Mouse (Mus musculus) hindbrain, postnatal 0 days (tissue): ENCODE data around the gene Phxr2. TPM values are rescaled to one million over a fixed set of nuclear protein-coding genes. Genes with fewer than 3 reads are reported as not detected.
"Not testable (repeated sequence)": the region's sequence is repeated elsewhere in the genome, so short reads cannot be mapped to it uniquely, and the experiment has no call there.

Experiments used
- ATAC-seq: fragments of 200-750 bp; cut with Nextera tagmentation; 2 replicates; pipeline ENCODE4 v1.8.0; 2017; ENCODE audit warnings: mild to moderate bottlenecking, moderate TSS enrichment, moderate library complexity
- DNase-seq: peaks from one replicate; pipeline ENCODE4 v3.0.0-alpha.2; 2015; ENCODE audit warnings: low spot score
- H3K27ac ChIP-seq: fragments of 300-500 bp; sonication (generic); 2 replicates; pipeline ENCODE4 v1.5.1; 2014; ENCODE audit warnings: mild to moderate bottlenecking
- H3K27me3 ChIP-seq: fragments of 300-500 bp; sonication (generic); 2 replicates; pipeline ENCODE4 v1.6.1; 2014; ENCODE audit warnings: low read length, mixed read lengths; ENCODE audit not compliant: insufficient read depth
- H3K36me3 ChIP-seq: fragments of 300-500 bp; sonication (generic); 2 replicates; pipeline ENCODE4 v1.6.1; 2014; ENCODE audit warnings: low read length, mixed read lengths; ENCODE audit not compliant: insufficient read depth
- H3K4me1 ChIP-seq: fragments of 300-500 bp; sonication (generic); 2 replicates; pipeline ENCODE4 v1.6.1; 2014; ENCODE audit warnings: antibody characterized with exemption, low read length, mixed read lengths; ENCODE audit not compliant: insufficient read depth
- H3K4me2 ChIP-seq: fragments of 300-500 bp; sonication (generic); 2 replicates; pipeline ENCODE4 v1.6.1; 2014; ENCODE audit warnings: low read depth, mild to moderate bottlenecking, low read length, moderate library complexity, mixed read lengths
- H3K4me3 ChIP-seq: fragments of 300-500 bp; sonication (generic); 2 replicates; pipeline ENCODE4 v1.5.1; 2014; ENCODE audit warnings: low read length
- H3K9ac ChIP-seq: fragments of 300-500 bp; sonication (generic); replicated peaks from 2 replicates; pipeline ENCODE4 v1.6.1; 2014; ENCODE audit warnings: mild to moderate bottlenecking, low read length, moderate library complexity, mixed read lengths
- H3K9me3 ChIP-seq: fragments of 300-500 bp; sonication (generic); 2 replicates; pipeline ENCODE4 v1.6.1; 2016; ENCODE audit warnings: low read length, mixed read lengths
- CTCF ChIP-seq: IDR thresholded peaks from 2 replicates; pipeline ENCODE4 v1.5.1; 2016; ENCODE audit warnings: antibody characterized with exemption, control low read depth, low read depth
- WGBS: fragments of 180-500 bp; shearing (Covaris S2); extraction: QIAGEN DNeasy Blood & Tissue Kit; methylation state at CpG from one replicate; pipeline ENCODE4 v1.1.7; 2014; 5-methylcytosine and 5-hydroxymethylcytosine counted together
- polyA plus RNA-seq: library from polyadenylated mRNA; unstranded; fragments of >200 nt; fragmentation: Nextera tagmentation; extraction: Ambion mirVana; gene quantifications from 2 replicates; pipeline ENCODE4 v1.2.1, GENCODE M21; 2015
- total RNA-seq: library from RNA; depleted of rRNA; stranded (reverse); fragments of >200 nt; gene quantifications from 2 replicates; pipeline ENCODE4 v1.2.3, GENCODE M21; 2014

Gene Phxr2
- total and polyA plus RNA-seq, 2 experiments from 2014 or later, result not detected

DNA sequence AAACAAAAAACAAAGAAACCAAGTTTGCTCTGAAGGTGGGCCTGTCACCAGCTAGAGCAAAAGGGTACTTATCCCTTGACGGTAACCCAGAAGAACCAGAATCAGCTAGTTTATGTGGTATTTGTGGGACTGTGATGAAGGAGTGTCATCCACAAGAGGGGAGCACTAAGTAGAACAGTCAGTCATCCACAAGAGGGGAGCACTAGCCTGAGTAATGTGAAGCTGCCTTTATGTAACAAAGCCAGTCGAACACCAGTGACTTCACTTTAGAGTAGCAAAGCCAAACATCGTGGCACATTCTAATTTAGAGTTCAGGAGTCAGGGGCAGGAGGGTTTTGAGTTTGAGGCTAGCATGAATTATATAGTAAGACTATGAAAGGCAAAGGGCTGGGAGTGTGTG is 40.3 kb upstream of the Phxr2 start:
- 72% methylated on average over 3 of the region's 3 CpGs for WGBS
- Histone ChIP-seq H3K36me3 (no peaks in the 10 kb centered on the region), H3K9me3 (no peaks in the 10 kb centered on the region), H3K4me1 (no peaks in the 10 kb centered on the region), H3K9ac (no peak overlapping the region), H3K4me3 (no peak overlapping the region), H3K27me3 (no peaks in the 10 kb centered on the region), H3K27ac (no peak overlapping the region), H3K4me2 (no peak overlapping the region)
- peak; percentile 12 for DNase-seq
- ATAC-seq, result no peak
- peak; percentile 50 for TF ChIP-seq CTCF

DNA sequence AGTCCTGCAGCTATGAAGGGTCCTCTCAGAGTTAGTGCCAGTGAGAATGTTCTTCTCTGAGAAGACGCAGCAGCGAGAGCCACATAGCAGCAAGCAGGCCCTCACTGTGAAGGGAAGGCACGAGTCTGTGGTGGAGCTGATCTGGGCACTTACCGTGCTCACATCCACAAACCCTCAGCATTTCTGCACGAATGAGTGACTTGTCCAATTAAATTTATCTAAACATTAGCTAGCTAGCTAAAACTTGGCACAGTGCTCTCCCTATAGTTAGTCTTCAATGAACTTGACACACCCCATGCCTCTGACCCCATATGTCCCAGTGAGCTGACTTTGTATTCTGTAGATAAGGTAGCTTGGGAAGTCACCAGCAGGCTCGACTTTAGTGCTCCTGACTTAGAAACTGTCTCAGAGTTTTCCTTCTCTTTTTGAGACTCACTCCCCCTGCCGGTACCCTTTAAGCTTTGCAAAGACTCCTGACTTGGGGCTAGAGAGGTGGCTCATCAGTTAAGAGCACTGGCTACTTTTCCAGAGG is 39.7 kb upstream of the Phxr2 start:
- Histone ChIP-seq H3K4me1 (no peaks in the 10 kb centered on the region), H3K4me2 (no peak overlapping the region), H3K27ac (no peak overlapping the region), H3K4me3 (no peak overlapping the region), H3K9ac (no peak overlapping the region), H3K27me3 (no peaks in the 10 kb centered on the region), H3K9me3 (no peaks in the 10 kb centered on the region), H3K36me3 (no peaks in the 10 kb centered on the region)
- ATAC-seq, result no peak
- DNase-seq, result peak; percentile 13
- 63% methylated on average over 7 of the region's 7 CpGs for WGBS
- no peak for TF ChIP-seq CTCF

DNA sequence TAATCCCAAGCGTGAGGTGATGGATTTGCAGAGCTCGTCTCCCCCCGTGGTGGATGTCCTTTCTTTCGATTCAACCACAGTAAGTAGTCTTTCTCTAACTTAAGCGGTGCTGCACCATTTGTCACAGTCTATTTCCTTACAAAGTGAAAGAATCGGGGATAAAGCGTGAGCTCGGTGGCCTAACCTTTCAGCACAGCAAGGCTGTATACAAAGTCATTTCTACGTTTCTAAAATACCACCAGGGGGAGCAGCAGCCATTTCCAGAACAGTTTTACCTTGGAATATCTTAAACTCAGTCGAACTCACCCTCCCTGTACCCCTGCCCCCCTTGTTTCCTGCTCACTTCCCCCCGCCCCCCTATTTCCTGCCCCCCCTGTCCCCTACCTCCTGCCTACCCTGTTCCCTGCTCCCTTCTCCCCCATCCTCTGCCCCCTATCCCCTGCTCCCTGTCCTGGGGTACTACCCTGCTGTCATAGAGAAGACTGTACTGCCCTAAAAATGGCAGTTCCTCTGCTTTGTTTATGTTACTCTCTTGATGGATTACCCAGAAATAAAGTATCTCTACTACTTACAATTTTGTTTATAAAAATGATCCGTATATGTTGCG is 38.8 kb upstream of the Phxr2 start:
- WGBS, result 34% methylated on average over 13 of the region's 13 CpGs
- no peak overlapping the region; the same call in 1 of the 2 replicates for H3K4me2 ChIP-seq
- H3K4me1 ChIP-seq, result no peaks in the 10 kb centered on the region
- DNase-seq (peak; percentile 83), ATAC-seq (peak; percentile 80; the same call in 1 of the 2 replicates)
- H3K9ac ChIP-seq, result no peak overlapping the region
- peak; percentile 71 for TF ChIP-seq CTCF
- H3K36me3 ChIP-seq, result no peaks in the 10 kb centered on the region
- no peaks in the 10 kb centered on the region for H3K27me3 ChIP-seq
- no peak overlapping the region for H3K27ac ChIP-seq
- no peaks in the 10 kb centered on the region for H3K9me3 ChIP-seq
- no peak overlapping the region for H3K4me3 ChIP-seq

DNA sequence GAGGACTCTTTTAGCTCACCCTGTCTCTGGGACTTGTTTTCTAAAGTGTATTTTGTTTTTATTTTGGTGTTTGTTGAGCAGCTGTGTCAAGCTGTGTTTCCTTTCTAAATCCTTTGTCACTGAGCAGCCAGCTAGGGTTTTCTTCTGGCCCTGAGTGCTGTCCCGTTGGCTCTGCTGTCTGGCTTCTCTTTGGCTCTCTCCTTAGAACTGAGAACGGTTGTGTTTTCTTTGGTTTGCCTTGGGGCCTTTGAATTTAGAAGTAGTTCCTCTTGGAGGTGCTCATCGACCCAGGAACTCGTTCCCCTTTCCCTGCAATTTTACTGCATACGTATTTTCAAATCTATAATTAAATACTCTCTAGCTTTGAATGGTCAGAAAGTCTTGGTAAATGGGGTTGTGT is 36.9 kb upstream of the Phxr2 start:
- no peak for ATAC-seq
- no peak for TF ChIP-seq CTCF

DNA sequence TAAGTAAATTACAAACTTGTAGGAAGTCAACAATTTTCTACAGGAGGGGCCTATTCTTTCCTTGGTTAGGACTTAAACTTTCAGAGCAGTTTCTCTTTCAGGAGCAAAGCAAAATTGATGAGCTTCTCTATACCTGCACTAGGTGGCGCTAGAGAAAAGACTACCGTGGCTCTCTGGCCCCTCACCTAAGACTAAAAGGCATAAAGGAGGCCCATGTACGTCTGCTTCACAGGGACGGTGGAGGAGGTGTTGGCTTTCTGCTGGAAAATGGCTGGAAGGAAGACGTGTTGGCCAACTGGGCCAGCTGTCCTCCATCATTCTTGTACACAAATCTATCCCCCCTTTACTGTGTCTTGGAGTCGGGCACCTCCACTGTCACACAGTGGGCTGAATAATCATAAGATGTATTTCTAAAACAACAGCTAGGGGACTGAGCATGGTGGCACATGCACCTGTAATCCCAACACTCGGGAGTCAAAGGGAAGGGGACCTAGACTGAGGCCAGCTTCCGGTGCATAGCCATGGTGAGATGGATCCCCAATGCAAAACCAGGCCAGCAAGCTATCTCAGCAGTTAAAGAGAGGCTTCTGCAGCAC is 36.0 kb upstream of the Phxr2 start:
- H3K4me2 ChIP-seq, result no peak overlapping the region
- DNase-seq (peak; percentile 64), ATAC-seq (peak; percentile 38)
- H3K36me3 ChIP-seq, result no peaks in the 10 kb centered on the region
- H3K27me3 ChIP-seq, result no peaks in the 10 kb centered on the region
- H3K9ac ChIP-seq, result no peak overlapping the region
- no peaks in the 10 kb centered on the region for H3K9me3 ChIP-seq
- WGBS, result 46% methylated on average over 8 of the region's 8 CpGs
- H3K4me1 ChIP-seq, result no peaks in the 10 kb centered on the region
- TF ChIP-seq CTCF, result peak; percentile 73
- no peak overlapping the region for H3K27ac ChIP-seq
- no peak overlapping the region for H3K4me3 ChIP-seq

More for the DNA sequence above, 36.9 kb upstream of the Phxr2 start:
- H3K4me2 ChIP-seq, result no peak overlapping the region
- no peak overlapping the region for H3K9ac ChIP-seq
- no peaks in the 10 kb centered on the region for H3K36me3 ChIP-seq
- no peaks in the 10 kb centered on the region for H3K9me3 ChIP-seq
- H3K4me1 ChIP-seq, result no peaks in the 10 kb centered on the region
- no peaks in the 10 kb centered on the region for H3K27me3 ChIP-seq
- no peak for DNase-seq
- H3K27ac ChIP-seq, result no peak overlapping the region
- WGBS, result 85% methylated on average over 5 of the region's 5 CpGs
- H3K4me3 ChIP-seq, result no peak overlapping the region

DNA sequence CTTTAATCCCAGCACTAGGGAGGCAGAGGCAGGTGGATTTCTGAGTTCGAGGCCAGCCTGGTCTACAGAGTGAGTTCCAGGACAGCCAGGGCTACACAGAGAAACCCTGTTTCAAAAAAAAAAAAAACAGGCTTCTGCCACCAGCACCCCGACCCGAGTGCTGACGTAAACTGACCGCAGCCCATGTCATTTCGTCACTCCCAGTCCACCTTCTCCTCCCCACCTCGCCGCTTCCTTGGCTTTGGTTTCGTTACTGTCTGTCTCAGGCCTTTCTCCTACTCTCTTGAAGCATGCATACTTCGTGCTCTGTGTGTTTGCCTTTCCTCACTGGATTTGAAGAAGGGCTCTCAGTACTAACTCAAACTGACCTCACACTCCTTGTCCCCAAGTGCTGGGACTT is 31.6 kb upstream of the Phxr2 start:
- not testable (repeated sequence) for H3K9me3 ChIP-seq, H3K9ac ChIP-seq, H3K4me3 ChIP-seq, H3K4me2 ChIP-seq, H3K4me1 ChIP-seq, H3K27ac ChIP-seq, H3K36me3 ChIP-seq, DNase-seq, H3K27me3 ChIP-seq, ATAC-seq
- WGBS, result 95% methylated on average over 10 of the region's 10 CpGs

DNA sequence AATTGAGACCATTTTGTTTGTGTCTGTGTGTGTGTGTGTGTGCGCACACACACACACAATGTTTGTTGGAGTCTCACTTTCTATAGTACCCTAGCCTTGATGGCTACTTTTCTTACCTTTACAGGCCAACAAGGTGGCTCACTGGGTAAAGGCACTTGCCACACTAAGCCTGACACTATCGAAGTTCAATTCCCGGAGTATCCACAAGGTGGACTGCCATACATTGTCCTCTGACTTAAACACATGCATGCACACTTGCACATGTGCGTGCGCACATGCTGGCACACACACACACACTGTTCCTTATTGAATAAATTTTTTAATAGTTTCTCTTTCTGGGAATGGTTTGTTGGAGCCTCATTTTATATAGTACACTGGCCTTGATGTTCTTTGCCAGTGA is 30.7 kb upstream of the Phxr2 start:
- ATAC-seq, result no peak
- peak; percentile 54 for TF ChIP-seq CTCF
- WGBS, result 92% methylated on average over 5 of the region's 5 CpGs

More for the DNA sequence above, 30.7 kb upstream of the Phxr2 start:
- H3K9ac ChIP-seq, result no peak overlapping the region
- no peak overlapping the region for H3K4me2 ChIP-seq
- no peak for DNase-seq
- no peaks in the 10 kb centered on the region for H3K4me1 ChIP-seq
- no peak overlapping the region for H3K27ac ChIP-seq
- 0 out of 2 replicates have a peak, but pooled peaks cover 4% of the 10 kb centered on the region for H3K36me3 ChIP-seq
- H3K4me3 ChIP-seq, result no peak overlapping the region
- H3K9me3 ChIP-seq, result no peaks in the 10 kb centered on the region
- H3K27me3 ChIP-seq, result no peaks in the 10 kb centered on the region
